Mouse (Mus musculus) gastrocnemius, postnatal 4 days (tissue): ENCODE data around the gene Mapre3. TPM values are rescaled to one million over a fixed set of nuclear protein-coding genes. Genes with fewer than 3 reads are reported as not detected.

Experiments
- DNase-seq, 2 experiments: peaks; one replicate each; pipeline ENCODE4 v3.0.0; 2021 to 2022; ENCODE audit warnings: low spot score in 2 of 2, mixed read lengths in 2 of 2
- total RNA-seq, 2 experiments: library from RNA; stranded (reverse); gene quantifications; 2 replicates each; pipeline ENCODE4 v1.2.3; 2021

Mapre3 gene
- total RNA-seq, 2 experiments from 2014 or later: 60.9 to 65.0 TPM

DNA sequence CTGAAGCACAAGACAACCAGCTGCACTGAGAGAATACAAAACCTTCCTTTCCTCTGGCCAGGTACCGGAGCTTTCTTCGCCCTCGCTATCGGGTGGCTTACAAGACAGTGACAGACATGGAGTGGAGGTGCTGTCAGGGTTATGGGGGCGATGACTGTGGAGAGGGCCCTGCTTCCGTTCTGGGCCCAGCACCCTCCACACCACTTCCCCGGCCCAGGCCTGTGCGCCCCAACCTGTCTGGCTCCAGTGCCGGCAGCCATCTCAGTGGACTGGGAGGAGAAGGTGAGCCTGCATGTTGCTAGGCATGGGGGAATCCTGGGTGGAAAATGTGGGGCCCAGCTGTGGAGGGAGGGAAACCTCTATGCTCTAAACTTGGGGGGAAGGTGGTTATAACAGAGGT is 101.0 kb downstream of the Mapre3 start:
- DNase-seq: no peak

Other genes starting within 250 kb of the Mapre3 start
- gene Kcnk3, start 226.5 kb upstream of the Mapre3 start, total RNA-seq: 1 to 10 TPM; 2.1 to 3.3 TPM
- 10 to 100 TPM; 15.6 to 15.9 TPM for gene Slc35f6, start 166.7 kb upstream of the Mapre3 start, total RNA-seq
- 10 to 100 TPM; 28.7 to 39.2 TPM for gene Cenpa, start 147.9 kb upstream of the Mapre3 start, total RNA-seq
- 1 to 10 TPM; 5.6 to 7.4 TPM for gene Dpysl5, start 103.1 kb upstream of the Mapre3 start, total RNA-seq
- gene Tmem214, start 53.4 kb downstream of the Mapre3 start, total RNA-seq: 10 to 100 TPM; 56.9 to 58.3 TPM
- 10 to 100 TPM in 1 of 2 experiments, 1 to 10 TPM in 1; 8.3 to 10.0 TPM for gene Agbl5, start 74.1 kb downstream of the Mapre3 start, total RNA-seq
- gene Ost4, start 93.1 kb downstream of the Mapre3 start, total RNA-seq: 100 to 1,000 TPM; 171 to 194 TPM
- 100 to 1,000 TPM in 1 of 2 experiments, 10 to 100 TPM in 1; 86.8 to 104 TPM for gene Emilin1, start 98.8 kb downstream of the Mapre3 start, total RNA-seq
- 10 to 100 TPM; 26.7 to 29.8 TPM for gene Khk, start 106.8 kb downstream of the Mapre3 start, total RNA-seq
- 1 to 10 TPM; 9.5 to 10.0 TPM for gene Cgref1, start 130.9 kb downstream of the Mapre3 start, total RNA-seq
- 10 to 100 TPM; 97.3 to 99.7 TPM for gene Preb, start 145.7 kb downstream of the Mapre3 start, total RNA-seq
- gene Tcf23, start 154.0 kb downstream of the Mapre3 start, total RNA-seq: under 1 TPM in 1 of 2 experiments, not detected in 1; 0.10 TPM
- gene Atraid, start 233.7 kb downstream of the Mapre3 start, total RNA-seq: 100 to 1,000 TPM in 1 of 2 experiments, 10 to 100 TPM in 1; 92.4 to 102 TPM
- gene Slc5a6, start 234.3 kb downstream of the Mapre3 start, total RNA-seq: 10 to 100 TPM in 1 of 2 experiments, 1 to 10 TPM in 1; 8.2 to 13.8 TPM
- 10 to 100 TPM; 40.4 to 41.0 TPM for gene Cad, start 240.1 kb downstream of the Mapre3 start, total RNA-seq